Mouse (Mus musculus) bone marrow, adult 2 months (tissue): Measurements from ENCODE around the gene Il2rb.

ENCODE experiments used
- CTCF ChIP-seq: fragments of 200-500 bp; IDR thresholded peaks from 2 replicates; pipeline ENCODE4 v1.5.1; 2011; ENCODE audit warnings: low read length, control low read depth; ENCODE audit not compliant: control insufficient read depth, insufficient read depth
- POLR2A ChIP-seq: fragments of 200-500 bp; IDR thresholded peaks from 2 replicates; pipeline ENCODE4 v1.6.1; 2011; ENCODE audit warnings: low read depth, mild to moderate bottlenecking, control low read depth, low read length, borderline replicate concordance; ENCODE audit not compliant: control insufficient read depth

DNA sequence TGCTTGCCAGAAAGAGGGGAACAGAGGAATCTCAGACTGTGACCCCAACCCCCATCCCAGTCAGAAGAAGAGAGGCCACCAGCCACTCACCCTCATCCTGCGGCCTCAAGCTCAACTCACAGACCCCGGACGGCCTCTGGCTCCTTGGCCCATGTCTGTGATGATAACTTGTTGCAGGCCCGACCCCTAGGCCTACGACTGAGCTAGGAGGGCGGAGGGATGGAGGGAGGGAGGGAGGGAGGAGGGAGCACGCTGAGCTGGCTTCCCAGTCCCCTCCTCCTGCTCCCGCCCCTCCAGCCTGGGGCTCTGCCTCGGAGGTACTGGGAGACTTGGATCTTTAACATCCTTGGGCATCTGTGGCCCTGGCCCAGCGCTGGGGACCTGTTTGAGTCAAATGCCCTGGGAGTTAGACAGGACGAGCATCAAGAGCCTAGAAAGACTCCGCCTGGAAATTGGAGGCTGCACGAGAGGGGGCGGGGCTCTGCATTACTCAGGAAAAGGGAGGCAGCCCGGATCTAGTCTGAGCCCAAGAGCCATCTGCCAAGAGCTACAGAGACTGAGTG, 34.4 kb upstream of the Il2rb start:
- TF ChIP-seq POLR2A (no peak), CTCF (no peak)
